Mouse (Mus musculus) cerebellum, adult 11 months (tissue): ENCODE measurements around the gene Aldh3b1.
A peak's percentile ranks its signal among the peaks of the same experiment; 100 is the strongest.
"Not testable (repeated sequence)": the region's sequence is repeated elsewhere in the genome, so short reads cannot be mapped to it uniquely, and the experiment has no call there.

ENCODE experiments used
- DNase-seq: peaks from one replicate; pipeline ENCODE4 v3.0.0; 2022

Gene Aldh3b1

DNA sequence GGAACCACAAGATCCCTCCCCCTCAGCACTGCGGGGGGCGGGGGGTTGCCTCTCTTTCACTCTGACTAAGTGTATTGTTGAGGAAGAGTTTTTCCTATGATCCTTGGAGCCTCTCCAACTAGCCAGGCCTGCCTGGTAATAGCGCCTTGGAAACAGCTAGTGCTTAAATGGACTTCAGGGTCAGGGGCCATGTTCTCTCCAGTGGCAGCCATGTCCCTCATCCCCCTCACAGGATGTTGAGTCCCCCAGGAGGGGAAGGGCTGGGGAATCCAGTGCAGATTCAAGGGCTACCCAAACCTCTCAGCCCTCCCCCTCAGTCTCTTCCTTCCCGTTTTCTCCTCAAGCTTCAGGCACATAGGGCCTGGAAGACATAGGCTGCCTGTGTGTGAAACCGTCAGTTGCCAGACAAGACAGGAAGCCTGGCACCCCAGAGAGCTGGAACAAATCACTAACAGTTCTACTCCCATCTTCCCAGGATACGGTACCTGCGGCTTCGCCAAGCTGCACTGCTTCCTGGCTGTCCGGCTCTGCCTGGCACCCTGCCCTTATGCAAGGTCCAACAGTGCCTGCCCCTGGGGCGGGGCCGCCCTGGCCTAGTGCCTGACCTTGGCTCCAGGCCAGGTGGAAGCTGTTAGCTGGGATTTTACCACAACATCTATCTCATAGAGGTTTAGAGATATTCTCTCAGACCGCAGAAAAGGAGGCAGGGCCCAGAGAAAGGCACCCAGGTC lies at the start of gene Aldh3b1:
Aldh3b1 (minus strand) TSS at position 598 of the 731 bp plus-strand sequence.
- DNase-seq: peak; percentile 89

GRCm38 (mm10) chr19:3975866-3976265 lies 46.3 kb upstream of the Aldh3b1 start:
- no peak for DNase-seq

DNA sequence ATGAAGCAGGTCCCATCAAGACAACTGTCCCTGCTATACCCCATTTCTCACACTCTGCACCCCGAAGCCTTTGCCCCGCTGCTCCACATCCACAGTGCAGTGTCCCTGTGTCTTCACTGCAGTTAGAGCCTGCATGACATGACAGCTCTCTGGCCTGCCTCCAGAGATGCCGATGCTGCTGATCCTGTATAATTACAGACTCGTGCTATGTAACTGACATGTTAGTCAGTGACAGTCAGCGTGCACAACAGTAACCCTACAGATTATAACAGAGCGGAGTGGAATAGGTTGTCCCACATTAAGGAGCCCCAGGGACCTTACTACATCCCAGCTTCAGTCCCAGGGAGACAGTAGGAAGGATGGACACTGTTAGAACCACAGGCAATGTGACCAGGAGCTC lies 45.0 kb upstream of the Aldh3b1 start:
- DNase-seq: not testable (repeated sequence)

DNA sequence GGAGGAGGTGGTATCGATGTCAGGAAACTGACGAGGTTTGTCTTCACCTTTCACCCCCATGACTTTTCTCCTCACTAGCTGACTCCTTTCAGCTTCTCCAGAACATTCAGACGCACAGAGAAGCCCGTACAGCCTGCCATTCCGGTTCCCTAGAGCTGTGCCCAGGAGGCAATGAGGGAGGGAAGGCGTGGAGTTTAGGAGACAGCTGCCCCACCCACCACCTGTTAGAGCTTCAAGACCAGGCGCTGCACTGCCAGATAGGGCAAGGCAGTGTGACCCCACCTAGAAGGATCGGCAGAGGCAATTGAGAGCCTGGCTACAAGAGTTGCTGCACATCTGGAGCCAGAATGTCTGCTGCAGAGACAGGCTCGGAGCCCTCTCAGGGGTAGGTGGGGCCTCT lies 42.6 kb upstream of the Aldh3b1 start, which contains the start of gene Aldh3b2:
Aldh3b2 (plus strand) TSS at position 100 of the 400 bp plus-strand sequence.
- DNase-seq: no peak

GRCm38 (mm10) chr19:3967258-3967657 lies 37.6 kb upstream of the Aldh3b1 start:
- no peak for DNase-seq

DNA sequence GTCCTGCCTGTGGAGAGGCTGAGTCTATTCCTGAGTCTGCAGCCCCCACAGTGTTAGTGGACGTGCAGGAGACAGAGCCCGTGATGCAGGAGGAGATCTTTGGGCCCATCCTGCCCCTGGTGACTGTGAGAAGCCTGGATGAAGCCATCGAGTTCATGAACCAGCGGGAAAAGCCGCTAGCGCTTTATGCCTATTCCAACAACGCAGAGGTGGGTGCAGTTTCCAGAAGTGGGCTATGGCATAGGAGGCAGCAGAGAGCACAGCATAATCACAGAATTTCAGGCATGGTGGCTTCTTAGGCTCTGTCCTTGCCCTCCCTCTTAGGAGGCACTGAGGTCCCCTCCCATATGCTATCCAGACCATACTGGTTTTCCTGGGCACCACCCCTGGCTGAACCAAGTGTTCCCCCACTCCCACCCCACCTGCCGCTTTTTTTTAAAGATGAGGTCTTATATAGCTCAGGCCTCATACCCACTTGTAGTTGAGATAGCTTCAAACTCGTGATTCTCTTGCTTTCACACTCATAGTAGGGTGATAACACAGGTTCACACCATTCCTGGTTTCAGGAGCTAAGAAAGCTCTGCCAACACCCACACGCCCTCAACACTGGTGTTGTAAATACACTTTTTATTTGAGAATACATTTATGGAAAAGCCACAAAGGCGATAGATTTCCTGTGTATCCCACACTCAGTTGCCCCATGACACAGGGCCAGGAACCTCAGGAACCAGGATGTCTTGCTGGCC lies 36.9 kb upstream of the Aldh3b1 start:
- no peak for DNase-seq

- DNase-seq: no peak
These were observed 34.4 kb upstream of the Aldh3b1 start for GRCm38 (mm10) chr19:3964030-3964429.

DNA sequence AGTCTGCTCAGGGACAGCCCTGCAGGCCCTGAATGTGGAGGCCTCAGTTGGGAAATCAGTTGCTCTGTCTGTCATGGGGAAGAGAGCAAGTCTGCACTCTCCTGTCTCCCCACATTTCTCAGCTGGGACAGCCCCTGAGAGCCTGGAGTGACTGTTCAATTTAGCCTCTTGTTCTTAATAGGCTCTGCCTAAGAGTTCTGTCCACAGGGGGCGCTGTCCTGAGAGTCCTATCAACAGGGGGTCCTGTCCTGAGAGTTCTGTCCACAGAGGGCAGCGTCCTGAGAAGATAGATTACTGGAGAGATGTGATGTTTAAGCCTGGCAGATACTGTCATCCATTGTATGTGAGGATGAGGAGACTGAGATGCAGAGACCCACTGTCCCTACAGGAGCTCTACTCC lies 32.9 kb upstream of the Aldh3b1 start:
- no peak for DNase-seq

DNA sequence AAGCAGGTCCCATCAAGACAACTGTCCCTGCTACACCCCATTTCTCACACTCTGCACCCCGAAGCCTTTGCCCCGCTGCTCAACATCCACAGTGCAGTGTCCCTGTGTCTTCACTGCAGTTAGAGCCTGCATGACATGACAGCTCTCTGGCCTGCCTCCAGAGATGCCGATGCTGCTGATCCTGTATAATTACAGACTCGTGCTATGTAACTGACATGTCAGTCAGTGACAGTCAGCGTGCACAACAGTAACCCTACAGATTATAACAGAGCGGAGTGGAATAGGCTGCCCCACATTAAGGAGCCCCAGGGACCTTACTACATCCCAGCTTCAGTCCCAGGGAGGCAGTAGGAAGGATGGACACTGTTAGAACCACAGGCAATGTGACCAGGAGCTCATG lies 32.2 kb upstream of the Aldh3b1 start:
- not testable (repeated sequence) for DNase-seq

DNA sequence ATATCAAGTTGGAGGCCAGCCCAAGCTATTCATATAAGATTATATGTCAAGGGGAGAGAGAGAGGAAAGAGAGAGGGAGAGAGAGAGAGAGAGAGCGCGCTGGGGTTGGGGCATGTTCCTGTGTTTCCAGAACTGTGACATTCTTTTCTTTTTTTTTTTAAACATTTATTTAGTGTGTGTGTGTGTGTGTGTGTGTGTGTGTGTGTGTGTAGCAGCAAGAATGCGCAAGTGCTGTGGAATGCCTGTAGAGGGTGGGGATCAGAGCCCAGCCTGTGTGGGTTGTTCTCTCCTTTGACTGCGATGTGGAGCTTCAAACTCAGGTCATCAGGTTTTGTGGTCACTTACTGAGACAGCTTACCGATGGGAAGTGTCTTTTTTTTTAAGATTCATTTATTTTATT lies 30.6 kb upstream of the Aldh3b1 start:
- DNase-seq: no peak

DNA sequence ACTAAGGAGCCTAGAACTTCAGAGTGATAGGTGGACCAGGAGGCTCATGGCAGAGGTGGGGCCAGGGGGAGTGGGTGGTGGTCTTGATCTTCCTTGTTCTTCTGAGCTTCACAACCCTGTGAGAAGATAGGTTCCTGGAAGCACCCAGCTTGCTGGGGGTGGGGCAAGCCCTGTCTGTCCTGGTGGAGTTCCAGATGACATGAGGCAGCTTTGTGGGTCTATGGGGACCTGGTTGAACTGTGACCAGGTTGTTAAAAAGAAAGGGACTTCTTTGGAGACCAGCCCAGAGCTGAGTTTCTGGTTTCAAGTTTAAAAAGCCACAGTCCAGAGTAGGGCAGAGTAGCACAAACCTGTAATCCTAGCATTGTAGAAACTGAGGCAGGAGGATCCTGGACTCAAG lies 29.4 kb upstream of the Aldh3b1 start:
- DNase-seq: no peak

DNA sequence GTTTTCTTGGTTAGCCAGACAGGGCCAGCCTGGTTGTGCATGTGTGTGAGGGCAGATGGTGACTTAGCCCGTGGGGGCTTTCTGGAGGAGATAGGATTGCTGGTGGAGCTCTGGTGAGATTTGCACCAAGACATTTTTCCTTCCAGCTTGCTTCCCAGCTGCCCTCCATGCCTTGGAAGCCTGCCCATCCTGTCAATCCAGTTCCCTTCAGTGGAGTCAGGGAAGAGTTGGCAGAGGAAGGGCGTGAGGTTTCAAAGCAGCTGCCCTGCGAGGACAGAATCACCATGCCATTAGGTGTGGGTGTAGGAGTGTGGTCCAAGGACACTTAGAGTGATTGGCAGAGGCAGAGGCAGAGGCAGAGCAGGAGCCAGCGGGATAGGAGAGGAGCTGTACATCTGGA lies 28.9 kb upstream of the Aldh3b1 start, which contains the start of gene Aldh3b3:
Aldh3b3 (plus strand) TSS at position 176 of the 400 bp plus-strand sequence.
- no peak for DNase-seq

DNA sequence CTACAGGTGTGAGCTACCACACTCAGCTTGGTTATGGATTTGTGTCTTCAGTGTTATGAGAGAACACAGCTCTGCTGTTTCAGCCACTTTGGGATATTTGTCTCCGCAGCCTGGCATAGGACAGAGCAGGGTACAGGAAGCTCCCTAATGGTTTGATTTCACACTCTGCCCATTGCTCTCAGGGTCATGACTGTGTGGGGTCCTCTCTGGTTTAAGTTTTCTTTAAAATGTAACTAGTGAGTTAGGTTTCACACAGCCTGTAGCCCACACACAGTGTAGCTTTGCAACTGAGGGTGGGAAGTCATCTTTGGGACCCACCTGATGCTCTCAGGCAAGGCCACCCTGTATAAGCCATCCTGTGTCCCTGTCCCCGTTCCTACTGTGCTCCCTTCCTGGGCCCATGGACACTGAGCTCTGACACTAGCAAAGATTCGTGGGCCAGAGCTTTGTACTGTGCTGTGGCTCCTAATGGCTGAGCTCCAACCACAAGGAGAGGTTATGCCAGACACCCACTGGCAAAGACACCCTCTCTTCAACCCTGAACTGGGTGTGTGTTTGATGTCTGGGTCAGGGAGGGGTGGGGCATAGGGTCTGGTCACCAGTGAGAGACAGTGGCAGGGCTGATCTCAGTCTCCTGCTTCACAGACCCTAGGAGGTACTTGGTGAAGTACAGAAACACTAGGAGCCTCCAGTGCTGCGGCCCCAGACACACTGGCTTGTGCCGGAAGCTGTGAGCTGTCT lies 27.9 kb upstream of the Aldh3b1 start:
- not testable (repeated sequence) for DNase-seq

DNA sequence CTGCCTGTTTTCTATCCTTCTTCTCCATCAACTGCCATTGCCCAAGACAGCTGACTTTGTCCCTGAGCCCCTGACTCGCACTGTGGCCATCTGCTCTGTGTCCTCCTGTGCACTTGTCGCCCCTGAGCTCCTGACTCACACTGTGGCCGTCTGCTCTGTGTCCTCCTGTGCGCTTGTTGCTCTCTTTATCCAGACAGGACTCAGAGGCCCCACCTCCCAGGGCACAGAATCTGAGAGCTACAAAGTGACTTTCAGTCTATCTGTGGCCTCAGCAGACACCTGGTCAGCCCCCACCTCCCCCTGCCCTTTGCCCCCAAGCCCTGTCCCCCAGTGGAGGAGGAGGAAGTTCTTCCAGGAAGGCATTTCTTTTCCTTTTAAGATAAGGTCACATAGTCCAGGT lies 26.2 kb upstream of the Aldh3b1 start:
- DNase-seq: no peak

GRCm38 (mm10) chr19:3955033-3955432 lies 25.4 kb upstream of the Aldh3b1 start:
- DNase-seq: no peak

DNA sequence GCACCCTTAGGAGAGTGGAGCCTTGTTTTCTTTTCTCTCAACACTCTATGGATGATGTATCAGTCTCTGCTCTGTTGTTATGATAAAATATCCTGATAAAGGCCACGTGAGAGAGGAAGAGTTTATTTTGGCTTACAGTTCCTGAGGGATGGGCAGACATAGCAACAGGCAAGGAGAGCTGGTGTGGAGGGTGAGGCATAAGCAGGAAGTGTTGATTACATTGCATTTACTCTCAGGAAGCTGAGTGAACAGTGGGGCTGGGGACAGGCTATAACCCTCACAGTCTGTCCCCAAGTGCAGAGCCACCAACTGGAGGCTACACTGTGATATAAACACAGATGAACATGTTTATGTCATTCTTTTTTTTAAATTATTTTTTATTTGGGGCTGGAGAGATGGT lies 22.5 kb upstream of the Aldh3b1 start:
- DNase-seq: no peak

- DNase-seq: no peak
These were observed 21.9 kb upstream of the Aldh3b1 start for GRCm38 (mm10) chr19:3951461-3951860.

GRCm38 (mm10) chr19:3950331-3950730 lies 20.7 kb upstream of the Aldh3b1 start:
- no peak for DNase-seq

- no peak for DNase-seq
These were observed 18.9 kb upstream of the Aldh3b1 start for GRCm38 (mm10) chr19:3948546-3948945.

GRCm38 (mm10) chr19:3947813-3948212 lies 18.2 kb upstream of the Aldh3b1 start:
- DNase-seq: no peak

GRCm38 (mm10) chr19:3946715-3947114 lies 17.1 kb upstream of the Aldh3b1 start:
- DNase-seq: peak; percentile 51

DNA sequence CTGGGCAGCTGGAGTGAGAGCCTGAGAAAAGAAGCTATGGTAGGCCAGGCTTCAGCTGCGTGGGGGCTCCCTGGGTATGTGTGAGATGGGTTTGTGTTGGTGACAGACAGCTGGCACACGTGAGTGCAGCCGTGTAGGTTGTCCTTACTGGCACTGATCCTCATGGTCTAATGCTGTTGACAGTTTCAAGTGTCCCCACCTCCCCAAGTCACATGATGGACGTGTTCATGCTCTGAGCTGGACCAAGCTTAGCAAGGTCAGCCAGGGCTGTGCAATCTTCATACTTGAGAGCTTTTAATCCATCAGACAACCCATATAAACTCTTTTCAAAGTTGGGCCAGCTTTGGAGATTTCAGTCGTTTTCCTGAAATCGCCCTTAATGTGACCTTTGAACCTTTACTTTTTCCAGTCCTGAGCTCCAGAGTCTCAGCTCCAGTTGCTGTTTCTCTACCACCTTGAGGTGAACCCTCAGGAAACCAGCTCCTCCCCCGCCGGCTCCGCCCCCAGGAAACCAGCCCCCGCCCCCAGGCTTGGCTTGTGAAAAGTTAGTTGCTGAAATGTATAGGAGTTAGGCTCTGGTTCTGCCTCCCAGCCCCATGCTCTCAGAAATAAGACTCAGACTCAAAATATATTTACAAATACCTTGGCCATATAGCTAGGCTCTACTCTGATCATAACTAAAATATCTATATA lies 16.4 kb upstream of the Aldh3b1 start:
- DNase-seq: no peak
